Mouse (Mus musculus) spleen, adult 2 months (tissue): ENCODE measurements around the gene E2f4. TPM values are rescaled to one million over a fixed set of nuclear protein-coding genes. Genes with fewer than 3 reads are reported as not detected.

Source experiments
- DNase-seq, 2 experiments: peaks; one replicate each; pipeline versions ENCODE4 v3.0.0 to v3.0.0-alpha.2; 2012 to 2021; ENCODE audit warnings: low spot score in 2 of 2, low read depth in 1 of 2
- H3K27ac ChIP-seq: fragments of 200-500 bp; 2 replicates; pipeline ENCODE4 v1.5.1; 2012; ENCODE audit warnings: low read length, inconsistent platforms; ENCODE audit not compliant: insufficient read depth
- H3K27me3 ChIP-seq: fragments of 200-500 bp; 2 replicates; pipeline ENCODE4 v1.6.1; 2012; ENCODE audit warnings: mild to moderate bottlenecking, moderate library complexity, low read length, inconsistent platforms; ENCODE audit not compliant: control insufficient read depth, insufficient read depth
- H3K36me3 ChIP-seq: fragments of 200-500 bp; 2 replicates; pipeline ENCODE4 v1.6.1; 2012; ENCODE audit warnings: mild to moderate bottlenecking, low read length, inconsistent platforms; ENCODE audit not compliant: control insufficient read depth, insufficient read depth
- H3K4me1 ChIP-seq: fragments of 200-500 bp; 2 replicates; pipeline ENCODE4 v1.6.1; 2011; ENCODE audit warnings: inconsistent platforms; ENCODE audit not compliant: control insufficient read depth, insufficient read depth, insufficient read length
- H3K4me3 ChIP-seq: fragments of 200-500 bp; 2 replicates; pipeline ENCODE4 v1.5.1; 2011; ENCODE audit warnings: mild to moderate bottlenecking, inconsistent platforms; ENCODE audit not compliant: insufficient read depth, insufficient read length; ENCODE audit errors: extremely low read depth
- CTCF ChIP-seq: fragments of 200-500 bp; IDR thresholded peaks from 2 replicates; pipeline ENCODE4 v1.5.1; 2011; ENCODE audit warnings: mild to moderate bottlenecking, inconsistent platforms; ENCODE audit not compliant: insufficient read depth, insufficient read length, insufficient replicate concordance; ENCODE audit errors: extremely low read depth
- POLR2A ChIP-seq: fragments of 200-500 bp; IDR thresholded peaks from 2 replicates; pipeline ENCODE4 v1.6.1; 2011; ENCODE audit warnings: low read depth, low read length, inconsistent platforms
- WGBS: fragments of 180-500 bp; shearing (Covaris S2); methylation state at CpG from one replicate; pipeline ENCODE4 v1.1.7; 2018; 5-methylcytosine and 5-hydroxymethylcytosine counted together
- polyA plus RNA-seq: library from polyadenylated mRNA; depleted of rRNA; stranded (reverse); fragments of >200 nt; gene quantifications from 2 replicates; pipeline ENCODE4 v1.2.3, GENCODE M21; 2012

Gene E2f4
- polyA plus RNA-seq, 1 experiment, result 165 TPM

GRCm38 (mm10) chr8:105331469-105331868, 34.0 kb downstream of the E2f4 start:
- no peak overlapping the region for H3K27ac ChIP-seq

GRCm38 (mm10) chr8:105331931-105332330, 34.5 kb downstream of the E2f4 start:
- Histone ChIP-seq H3K4me3 (no peak overlapping the region), H3K27me3 (no peaks in the 10 kb centered on the region), H3K4me1 (peaks cover 2% of the 10 kb centered on the region; the same call in 1 of the 2 replicates), H3K36me3 (peaks cover 64% of the 10 kb centered on the region), H3K27ac (no peak overlapping the region)
- 95% methylated on average over 9 of the region's 9 CpGs for WGBS
- TF ChIP-seq POLR2A, result no peak
- no peak for TF ChIP-seq CTCF
- no peak for DNase-seq

More at GRCm38 (mm10) chr8:105331469-105331868, 34.0 kb downstream of the E2f4 start:
- no peak for TF ChIP-seq CTCF
- no peak for TF ChIP-seq POLR2A
- 94% methylated on average over 22 of the region's 22 CpGs for WGBS
- no peak overlapping the region for H3K4me3 ChIP-seq
- no peaks in the 10 kb centered on the region for H3K27me3 ChIP-seq
- peaks cover 4% of the 10 kb centered on the region; the same call in 1 of the 2 replicates for H3K4me1 ChIP-seq
- DNase-seq, result no peak
- peaks cover 59% of the 10 kb centered on the region for H3K36me3 ChIP-seq

GRCm38 (mm10) chr8:105332523-105332922, 35.1 kb downstream of the E2f4 start:
- no peak for DNase-seq
- H3K27me3 ChIP-seq, result no peaks in the 10 kb centered on the region
- no peak overlapping the region for H3K4me3 ChIP-seq
- 75% methylated on average over 2 of the region's 2 CpGs for WGBS
- no peak overlapping the region for H3K27ac ChIP-seq
- TF ChIP-seq POLR2A, result no peak
- no peak for TF ChIP-seq CTCF
- H3K36me3 ChIP-seq, result peaks cover 69% of the 10 kb centered on the region
- H3K4me1 ChIP-seq, result no peaks in the 10 kb centered on the region

GRCm38 (mm10) chr8:105336373-105337130, 39.1 kb downstream of the E2f4 start:
- peaks cover 45% of the 10 kb centered on the region for H3K36me3 ChIP-seq

DNA sequence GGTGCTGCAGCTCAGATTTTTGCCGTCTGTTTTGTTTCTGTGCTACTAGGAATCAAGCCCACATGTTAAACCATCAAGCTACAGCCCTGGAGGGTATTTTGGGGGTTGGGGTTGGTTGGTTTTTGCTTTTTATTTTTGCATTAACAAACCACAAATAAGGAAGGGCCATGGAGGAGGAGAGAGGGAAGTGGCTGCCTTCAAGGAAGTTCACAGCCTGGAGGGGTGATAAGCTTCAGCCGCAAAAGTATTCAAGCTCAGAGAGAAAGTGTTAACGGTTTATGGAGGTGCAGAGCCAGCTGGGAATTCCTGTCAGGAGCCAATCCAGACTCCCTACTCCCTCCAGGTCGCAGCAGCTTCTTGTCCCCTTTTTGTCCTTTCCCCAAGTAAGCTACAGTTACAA, 41.5 kb downstream of the E2f4 start:
- WGBS, result 19% methylated on average over 4 of the region's 4 CpGs
- Histone ChIP-seq H3K4me3 (no peak overlapping the region), H3K27ac (no peak overlapping the region), H3K36me3 (peaks cover 32% of the 10 kb centered on the region), H3K27me3 (no peaks in the 10 kb centered on the region), H3K4me1 (peaks cover 3% of the 10 kb centered on the region; the same call in 1 of the 2 replicates)
- DNase-seq, result no peak
- TF ChIP-seq CTCF (no peak), POLR2A (no peak)

More at GRCm38 (mm10) chr8:105336373-105337130, 39.1 kb downstream of the E2f4 start:
- H3K4me1 ChIP-seq, result peaks cover 3% of the 10 kb centered on the region; the same call in 1 of the 2 replicates
- no peaks in the 10 kb centered on the region for H3K27me3 ChIP-seq
- no peak for DNase-seq
- H3K27ac ChIP-seq, result no peak overlapping the region
- TF ChIP-seq POLR2A (no peak), CTCF (no peak)
- no peak overlapping the region for H3K4me3 ChIP-seq
- WGBS, result 94% methylated on average over 32 of the region's 32 CpGs

DNA sequence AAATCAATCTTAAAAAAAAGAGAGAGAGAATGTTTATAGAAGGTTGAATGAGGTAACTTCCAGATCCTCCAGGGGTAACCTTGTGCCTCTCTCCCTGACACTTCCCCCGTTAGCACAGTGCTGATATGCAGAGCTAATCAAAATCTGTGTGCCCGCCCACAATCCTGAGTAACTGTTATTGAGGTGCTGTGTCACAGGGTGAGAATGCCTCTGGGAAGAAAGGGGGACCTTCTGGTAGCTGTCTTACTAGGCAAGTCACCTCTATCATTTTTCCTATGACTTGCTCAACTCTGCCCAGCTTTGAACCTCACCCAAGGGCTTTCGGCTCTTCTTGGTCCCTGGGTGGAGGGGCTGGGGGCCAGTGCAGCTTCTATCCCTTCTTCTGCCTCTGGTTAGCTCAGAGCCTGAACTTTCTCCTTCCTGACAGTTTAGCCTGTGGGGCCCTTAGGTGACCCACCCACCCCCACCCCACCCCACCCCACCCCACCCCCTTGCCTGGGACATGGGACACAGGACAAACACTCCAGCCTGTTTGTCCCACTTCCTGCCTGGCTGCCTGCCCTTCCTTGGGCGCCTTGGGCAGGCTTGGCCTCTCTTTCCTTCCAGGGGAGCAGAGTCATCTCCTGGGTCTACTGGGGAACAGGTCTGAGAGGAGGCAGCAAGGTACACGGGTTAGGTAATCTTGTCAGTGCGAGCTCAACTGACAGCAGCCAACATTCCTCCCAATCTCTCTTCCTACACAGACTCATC, 42.6 kb downstream of the E2f4 start:
- no peak for TF ChIP-seq POLR2A

More for the DNA sequence above, 42.6 kb downstream of the E2f4 start:
- peaks cover 6% of the 10 kb centered on the region; the same call in 1 of the 2 replicates for H3K4me1 ChIP-seq
- H3K4me3 ChIP-seq, result no peak overlapping the region
- H3K27me3 ChIP-seq, result no peaks in the 10 kb centered on the region
- WGBS, result 73% methylated on average over 6 of the region's 6 CpGs
- 0 out of 2 replicates have a peak overlapping the region, but pooled peaks have one; percentile 19 for H3K27ac ChIP-seq
- peaks cover 28% of the 10 kb centered on the region for H3K36me3 ChIP-seq
- no peak for DNase-seq
